Mouse (Mus musculus): ENCODE data around the gene Map3k10. TPM values are rescaled to one million over a fixed set of nuclear protein-coding genes. Genes with fewer than 3 reads are reported as not detected.

Map3k10 gene
- polyA plus RNA-seq (2017; shearing (Covaris generic)) = 14.8 TPM

DNA sequence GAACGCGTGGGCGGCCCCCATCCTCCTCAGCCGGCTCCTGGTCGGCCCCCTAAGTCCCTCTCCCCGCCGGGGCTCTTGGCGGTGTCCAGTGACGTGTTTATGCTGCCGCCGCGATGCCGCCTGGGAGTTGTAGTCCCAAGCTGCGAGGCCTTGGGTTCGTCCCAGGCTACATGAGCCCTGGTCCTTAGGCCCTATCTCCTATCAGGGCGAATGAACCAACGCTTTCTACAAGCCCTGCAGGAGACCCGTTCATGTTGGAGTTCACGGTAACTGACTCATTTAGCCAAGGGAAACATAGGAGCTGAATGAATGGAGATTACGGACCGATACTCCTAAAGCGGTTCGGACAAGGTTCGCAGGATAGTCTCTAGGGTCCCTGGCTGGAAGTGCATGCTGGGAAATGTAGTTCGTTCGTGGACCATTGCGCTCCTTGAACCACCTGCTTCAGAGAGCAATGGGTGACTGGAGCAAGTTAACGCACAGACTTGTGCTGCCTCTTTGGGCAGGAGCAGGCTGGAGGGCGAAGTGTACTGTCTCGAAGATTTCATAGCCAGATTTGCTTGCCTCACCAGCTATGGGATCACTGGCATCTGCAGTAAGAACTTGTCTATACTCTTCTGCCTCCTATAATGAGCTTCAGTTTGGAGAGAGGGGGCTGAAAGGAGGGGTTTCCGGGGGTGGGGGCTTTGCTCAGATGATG is at the start of gene Map3k10:
Map3k10 (minus strand) TSS at position 77 of the 700 bp plus-strand sequence.

DNA sequence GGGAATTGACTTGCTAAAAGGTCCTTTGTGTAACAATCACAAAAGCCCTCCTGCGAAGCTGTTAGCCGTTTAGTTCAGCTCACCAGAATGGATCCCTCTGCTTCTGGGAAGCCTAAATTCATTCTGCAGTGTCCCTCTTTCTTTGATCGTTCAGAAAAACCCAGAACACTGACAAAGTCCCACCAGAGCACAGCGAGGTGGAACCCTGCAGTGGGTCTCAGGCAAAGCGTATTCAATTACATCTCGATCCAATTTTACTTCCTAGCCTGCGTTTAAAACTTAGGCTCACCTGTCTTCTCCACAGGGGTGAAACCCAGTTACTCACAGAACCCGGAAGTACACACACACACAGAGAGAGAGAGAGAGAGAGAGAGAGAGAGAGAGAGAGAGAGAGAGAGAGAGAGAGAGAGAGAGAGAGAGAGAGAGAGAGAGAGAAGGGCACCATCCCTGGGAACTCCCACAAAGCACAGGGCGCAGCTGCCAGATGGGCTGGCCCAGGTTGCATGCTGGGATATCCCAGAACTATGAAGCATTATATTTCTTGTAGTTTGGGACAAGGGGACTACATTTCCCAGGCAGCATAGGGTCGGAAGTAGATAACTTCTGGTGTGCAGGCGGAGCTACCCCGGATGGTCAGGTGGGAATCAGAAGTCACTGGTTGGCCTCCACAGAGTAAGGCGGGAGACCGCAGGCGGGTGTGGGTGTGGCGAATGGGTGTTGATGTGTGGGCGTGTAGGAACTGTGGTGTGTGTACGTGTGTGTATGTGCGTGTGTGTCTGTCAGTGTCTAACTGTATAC is 14.6 kb upstream of the Map3k10 start, which contains the start of gene Zfp607b:
Zfp607b (plus strand) TSS at position 526 of the 798 bp plus-strand sequence.

DNA sequence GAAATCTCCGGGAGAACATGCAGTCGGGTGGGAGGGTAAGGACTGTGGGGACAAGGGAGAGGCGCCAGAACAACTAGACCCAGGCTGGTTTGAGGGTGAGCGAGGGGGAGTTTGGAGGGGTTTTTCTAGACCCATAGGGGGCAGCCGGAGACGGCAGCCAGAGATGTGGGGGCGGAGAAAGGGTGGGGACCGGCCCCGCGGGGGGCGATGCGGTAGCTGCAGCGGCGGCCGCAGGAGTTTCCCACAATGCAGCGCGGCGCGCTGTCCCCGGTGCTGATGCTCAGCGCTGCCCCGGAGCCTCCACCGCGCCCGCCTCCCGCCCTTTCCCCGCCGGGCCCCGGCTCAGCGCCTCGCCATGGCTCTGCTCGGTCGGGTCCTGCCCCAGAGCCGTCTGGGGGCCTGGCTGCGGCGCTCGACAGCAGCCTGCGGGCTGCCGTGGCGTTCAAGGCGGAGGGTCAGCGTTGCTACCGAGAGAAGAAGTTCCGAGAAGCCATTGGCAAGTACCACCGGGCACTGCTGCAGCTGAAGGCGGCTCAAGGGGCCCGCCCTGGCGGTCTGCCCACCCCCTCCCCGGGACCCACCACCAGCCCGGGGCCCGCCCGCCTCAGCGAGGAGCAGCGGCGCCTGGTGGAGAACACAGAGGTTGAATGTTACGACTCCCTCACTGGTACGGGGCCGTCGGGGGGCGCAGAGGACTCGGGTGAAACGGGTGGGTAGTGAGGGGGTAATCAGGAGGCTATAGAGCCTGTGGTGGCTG is 20.5 kb downstream of the Map3k10 start, which contains the start of gene Ttc9b:
Ttc9b (plus strand) TSS at position 235 of the 757 bp plus-strand sequence.

Other genes starting within 250 kb of the Map3k10 start
- 0.12 TPM for gene Sptbn4, start 226.9 kb downstream of the Map3k10 start, polyA plus RNA-seq (2017; shearing (Covaris generic))
- 12.5 TPM for gene Blvrb, start 226.6 kb downstream of the Map3k10 start, polyA plus RNA-seq (2017; shearing (Covaris generic))
- gene Sertad3, start 200.8 kb downstream of the Map3k10 start, polyA plus RNA-seq (2017; shearing (Covaris generic)) = 38.3 TPM
- 75.3 TPM for gene Sertad1, start 187.7 kb downstream of the Map3k10 start, polyA plus RNA-seq (2017; shearing (Covaris generic))
- gene Prx, start 175.3 kb downstream of the Map3k10 start, polyA plus RNA-seq (2017; shearing (Covaris generic)) = 0.57 TPM
- gene Hipk4, start 151.3 kb downstream of the Map3k10 start, polyA plus RNA-seq (2017; shearing (Covaris generic)) = not detected
- 255 TPM for gene Pld3, start 121.4 kb downstream of the Map3k10 start, polyA plus RNA-seq (2017; shearing (Covaris generic))
- gene 2310022A10Rik, start 121.4 kb downstream of the Map3k10 start, polyA plus RNA-seq (2017; shearing (Covaris generic)) = 25.1 TPM
- gene Akt2, start 83.0 kb downstream of the Map3k10 start, polyA plus RNA-seq (2017; shearing (Covaris generic)) = 142 TPM
- not detected for gene Ttc9b, start 20.7 kb downstream of the Map3k10 start, polyA plus RNA-seq (2017; shearing (Covaris generic))
- gene Zfp607b, start 14.7 kb upstream of the Map3k10 start, polyA plus RNA-seq (2017; shearing (Covaris generic)) = 3.0 TPM
- 11.7 TPM for gene Zfp60, start 56.8 kb upstream of the Map3k10 start, polyA plus RNA-seq (2017; shearing (Covaris generic))
- 1.7 TPM for gene Zfp626, start 132.6 kb upstream of the Map3k10 start, polyA plus RNA-seq (2017; shearing (Covaris generic))
- gene Zfp59, start 164.0 kb upstream of the Map3k10 start, polyA plus RNA-seq (2017; shearing (Covaris generic)) = 5.3 TPM
- gene Zfp607a, start 182.9 kb upstream of the Map3k10 start, polyA plus RNA-seq (2017; shearing (Covaris generic)) = 9.5 TPM

Measured in naive thymus-derived CD4-positive, alpha-beta T cell, adult 5 months (primary cell).